Mouse (Mus musculus) urinary bladder, adult 2 months (tissue): ENCODE measurements at regions not wholly inside any gene's neighbourhood (a gene's known extent, or its start where the extent isn't known, plus 50 kb on each side); places are given as distances from the start of the nearest gene placed in this dataset.
"Not testable (repeated sequence)": the region's sequence is repeated elsewhere in the genome, so short reads cannot be mapped to it uniquely, and the experiment has no call there.

Experiments used
- DNase-seq: peaks from one replicate; pipeline ENCODE4 v3.0.0; 2022; ENCODE audit warnings: low spot score

- no peak for DNase-seq
Measured at GRCm38 (mm10) chr10:57322717-57323424, 163.3 kb upstream of the Hsf2 start.

GRCm38 (mm10) chr10:57324226-57324625, 162.0 kb upstream of the Hsf2 start:
- DNase-seq: no peak

DNA sequence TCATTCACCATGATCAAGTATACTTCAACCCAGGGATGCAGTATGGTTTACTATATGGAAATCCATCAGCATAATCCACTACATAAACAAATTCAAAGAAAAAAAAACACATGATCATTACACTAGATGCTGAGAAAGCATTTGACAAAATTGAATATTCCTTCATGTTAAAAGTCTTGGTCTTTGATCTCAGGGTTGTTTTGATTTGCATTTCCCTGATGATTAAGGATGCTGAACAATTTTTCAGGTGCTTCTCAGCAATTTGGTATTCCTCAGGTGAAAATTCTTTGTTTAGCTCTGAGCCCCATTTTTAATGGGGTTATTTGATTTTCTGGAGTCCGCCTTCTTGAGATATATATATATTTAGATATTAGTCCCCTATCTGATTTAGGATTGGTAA, 123.4 kb upstream of the Hsf2 start:
- not testable (repeated sequence) for DNase-seq
